Mouse (Mus musculus) layer of hippocampus, postnatal 14 days (tissue): Measurements from ENCODE around the gene Foxm1. TPM values are rescaled to one million over a fixed set of nuclear protein-coding genes. Genes with fewer than 3 reads are reported as not detected.

ENCODE experiments used
- DNase-seq, 2 experiments: peaks; one replicate each; pipeline ENCODE4 v3.0.0; 2021 to 2022; ENCODE audit warnings: low spot score in 2 of 2, mixed read lengths in 1 of 2
- total RNA-seq, 2 experiments: library from RNA; stranded (reverse); gene quantifications; 2 replicates each; pipeline ENCODE4 v1.2.3; 2021

The Foxm1 gene
- total RNA-seq, 2 experiments from 2014 or later = 3.8 to 4.1 TPM

DNA sequence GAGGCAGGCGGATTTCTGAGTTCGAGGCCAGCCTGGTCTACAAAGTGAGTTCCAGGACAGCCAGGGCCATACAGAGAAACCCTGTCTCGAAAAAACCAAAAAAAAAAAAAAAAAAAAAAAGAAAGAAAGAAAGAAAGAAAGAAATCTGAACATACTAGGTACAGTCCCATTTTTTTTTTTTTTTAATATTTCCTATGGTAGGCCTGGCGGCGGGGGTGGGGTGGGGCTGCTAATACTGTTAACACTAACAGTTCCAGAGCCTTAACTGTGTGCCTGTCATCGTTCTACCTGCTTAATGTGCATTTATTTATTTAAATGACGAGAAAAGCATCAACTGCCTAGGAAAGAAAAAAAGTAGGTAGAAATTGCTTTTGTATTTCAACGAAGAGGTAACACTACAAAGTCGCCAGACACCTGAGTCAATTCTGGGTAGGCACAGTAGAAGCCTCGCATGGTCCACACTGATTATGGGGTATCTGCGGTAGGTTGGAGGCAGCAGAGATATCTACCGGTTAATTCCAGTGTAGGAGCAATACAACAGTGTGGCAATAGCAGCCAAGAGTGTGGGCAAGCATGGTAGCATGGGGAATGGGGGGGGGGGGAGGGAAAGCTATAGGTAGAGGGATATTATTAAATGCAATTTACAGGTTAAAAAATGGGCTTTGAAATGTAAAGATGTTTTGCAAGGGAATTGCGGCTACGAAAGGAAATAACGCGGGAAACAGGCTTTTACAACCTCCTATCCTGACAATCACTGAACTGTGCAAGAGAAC, 60.9 kb downstream of the Foxm1 start:
- no peak for DNase-seq

DNA sequence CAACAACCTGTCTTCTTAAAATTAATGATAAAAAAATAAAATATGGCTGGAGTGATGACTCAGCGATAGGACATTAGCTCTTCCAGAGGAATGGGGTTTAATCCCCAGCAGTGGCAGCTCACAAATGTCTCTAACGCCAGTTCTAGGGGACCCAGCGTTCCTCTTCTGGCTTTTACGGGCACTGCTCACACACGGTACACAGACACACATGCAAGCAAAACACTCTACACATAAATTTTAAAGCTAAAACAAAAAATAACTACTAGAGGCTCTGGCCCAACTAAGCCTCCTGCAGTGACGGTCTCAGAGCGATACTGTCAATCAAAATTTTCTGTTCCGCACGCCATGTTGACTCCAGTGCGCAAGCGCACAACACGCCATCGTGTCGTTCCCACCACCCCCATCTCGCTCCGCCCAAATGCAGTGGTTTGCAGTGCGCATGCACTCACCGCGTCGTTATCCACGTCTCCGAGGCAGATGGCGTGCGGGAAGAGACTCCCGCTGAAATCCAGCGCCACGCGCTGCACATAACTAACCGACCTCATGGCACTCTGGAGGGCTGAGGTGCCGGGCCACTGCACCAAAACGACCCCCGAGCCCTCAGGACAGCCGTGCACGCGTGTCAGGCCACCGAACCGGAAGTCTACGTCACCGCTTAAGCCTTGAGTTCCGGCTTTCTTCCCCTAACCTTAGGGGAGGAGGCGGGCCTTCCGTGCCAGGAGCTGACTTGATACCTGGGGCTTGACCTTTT, 61.7 kb downstream of the Foxm1 start, which contains the start of gene Itfg2:
Gene Itfg2, minus strand, starts transcription at position 663 of the 751 bp plus-strand sequence.
- DNase-seq = peak; percentile 97 to 98

DNA sequence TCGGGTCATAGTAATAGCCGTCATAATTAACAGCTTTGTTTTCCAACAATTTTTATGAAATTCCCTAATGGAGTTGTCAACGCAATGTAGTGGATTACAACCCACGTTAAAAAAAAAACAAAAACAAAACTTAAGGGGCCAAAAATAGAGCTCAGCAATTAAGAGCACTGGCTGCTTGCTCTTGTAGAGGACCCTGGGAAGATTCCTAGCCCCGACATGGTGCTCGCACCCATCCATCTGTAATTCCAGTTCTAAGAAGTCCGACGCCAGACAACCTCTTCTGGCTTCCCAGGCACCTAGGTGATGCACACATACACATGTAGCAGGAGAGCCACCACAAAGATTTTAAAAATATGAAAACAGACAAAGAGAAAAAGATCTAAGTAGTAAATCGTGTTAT, 62.3 kb downstream of the Foxm1 start:
- no peak for DNase-seq

Other genes with a start within 250 kb of the Foxm1 start
- gene Tspan9, start 219.4 kb upstream of the Foxm1 start, total RNA-seq = 10 to 100 TPM; 62.9 to 72.9 TPM
- gene Tead4, start 62.1 kb upstream of the Foxm1 start, total RNA-seq = under 1 TPM; 0.62 to 0.98 TPM
- 10 to 100 TPM; 21.7 to 23.3 TPM for gene Tulp3, start 7.1 kb upstream of the Foxm1 start, total RNA-seq
- gene Rhno1, start 56 bp upstream of the Foxm1 start, total RNA-seq = 10 to 100 TPM; 18.9 to 19.6 TPM
- under 1 TPM; 0.67 to 0.74 TPM for gene Tex52, start 12.5 kb downstream of the Foxm1 start, total RNA-seq
- gene Gm44596, start 12.5 kb downstream of the Foxm1 start, total RNA-seq = not detected
- gene Nrip2, start 36.3 kb downstream of the Foxm1 start, total RNA-seq = 10 to 100 TPM in 1 of 2 experiments, 1 to 10 TPM in 1; 8.4 to 10.7 TPM
- 10 to 100 TPM; 18.5 to 29.9 TPM for gene Itfg2, start 62.0 kb downstream of the Foxm1 start, total RNA-seq
- 100 to 1,000 TPM in 1 of 2 experiments, 10 to 100 TPM in 1; 90.5 to 105 TPM for gene Fkbp4, start 75.7 kb downstream of the Foxm1 start, total RNA-seq
- gene Pzp, start 163.8 kb downstream of the Foxm1 start, total RNA-seq = not detected
- gene A2ml1, start 218.6 kb downstream of the Foxm1 start, total RNA-seq = 10 to 100 TPM in 1 of 2 experiments, 1 to 10 TPM in 1; 6.1 to 10.0 TPM